Mouse (Mus musculus) stomach, postnatal 0 days (tissue): Measurements from ENCODE around the gene Hrc.

Source experiments
- CTCF ChIP-seq: IDR thresholded peaks from 2 replicates; pipeline ENCODE4 v1.5.1; 2016; ENCODE audit warnings: antibody characterized with exemption, low read depth, mild to moderate bottlenecking, moderate library complexity
- EP300 ChIP-seq: optimal IDR thresholded peaks from 2 replicates; pipeline ENCODE3; 2016; ENCODE audit warnings: antibody characterized with exemption

- TF ChIP-seq CTCF (no peak), EP300 (no peak)
These were observed 32.5 kb upstream of the Hrc start for GRCm38 (mm10) chr7:45302626-45303025.
